Mouse (Mus musculus): ENCODE measurements around the gene Paqr7.
A peak's percentile ranks its signal among the peaks of the same experiment; 100 is the strongest.

The Paqr7 gene

DNA sequence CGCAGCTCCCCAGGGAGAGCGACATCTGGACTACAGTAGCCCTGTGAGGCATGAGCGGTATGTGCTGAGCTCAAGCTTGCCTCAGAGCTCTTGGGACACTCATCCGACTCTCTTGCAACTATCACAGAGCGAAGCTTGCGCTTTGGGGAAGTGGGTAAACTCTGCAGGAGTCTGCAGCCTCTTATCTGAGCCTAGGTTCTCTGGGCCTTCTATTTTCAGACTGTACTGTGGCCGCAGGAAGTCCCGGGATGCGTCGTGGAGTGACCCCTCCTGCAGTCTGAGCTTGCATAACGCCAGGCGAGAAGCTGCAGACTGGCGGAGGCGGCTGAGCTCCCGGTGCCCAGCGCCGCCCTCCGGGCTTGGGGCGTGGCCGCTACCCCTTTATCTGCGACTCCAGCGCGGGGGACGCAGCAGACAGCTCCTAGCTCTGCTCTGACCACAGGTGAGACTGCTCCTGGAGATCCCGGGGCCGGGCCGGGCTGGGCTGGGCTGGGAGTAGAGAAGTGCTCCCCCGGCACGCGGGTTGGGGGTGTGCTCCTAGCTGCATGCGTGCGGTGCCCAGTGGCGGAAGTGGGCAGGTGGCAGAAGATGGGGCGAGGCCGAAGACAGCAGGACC, at the start of gene Paqr7:
Paqr7 (plus strand) TSS at position 103 of the 616 bp plus-strand sequence.
- peak; percentile 87 for DNase-seq

DNA sequence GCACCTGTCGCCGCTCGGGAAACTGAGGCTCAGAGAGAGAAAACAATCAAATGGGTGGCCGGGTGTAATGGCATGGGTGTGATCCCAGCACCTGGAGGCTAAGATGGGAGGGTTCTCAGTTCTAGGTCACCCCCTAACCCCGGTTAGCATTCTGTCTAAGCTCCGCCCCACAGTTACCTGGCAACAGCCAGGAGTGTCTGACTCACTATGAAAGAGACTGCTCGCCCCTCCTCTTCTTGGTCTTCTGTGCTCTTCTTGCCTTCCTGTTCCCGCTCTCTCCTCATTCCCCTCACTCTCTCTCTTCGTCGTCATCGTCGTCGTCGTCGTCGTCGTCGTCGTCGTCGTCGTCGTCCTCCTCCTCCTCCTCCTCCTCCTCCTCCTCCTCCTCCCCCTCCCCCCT, 48.5 kb upstream of the Paqr7 start:
- peak; percentile 36 for DNase-seq

DNA sequence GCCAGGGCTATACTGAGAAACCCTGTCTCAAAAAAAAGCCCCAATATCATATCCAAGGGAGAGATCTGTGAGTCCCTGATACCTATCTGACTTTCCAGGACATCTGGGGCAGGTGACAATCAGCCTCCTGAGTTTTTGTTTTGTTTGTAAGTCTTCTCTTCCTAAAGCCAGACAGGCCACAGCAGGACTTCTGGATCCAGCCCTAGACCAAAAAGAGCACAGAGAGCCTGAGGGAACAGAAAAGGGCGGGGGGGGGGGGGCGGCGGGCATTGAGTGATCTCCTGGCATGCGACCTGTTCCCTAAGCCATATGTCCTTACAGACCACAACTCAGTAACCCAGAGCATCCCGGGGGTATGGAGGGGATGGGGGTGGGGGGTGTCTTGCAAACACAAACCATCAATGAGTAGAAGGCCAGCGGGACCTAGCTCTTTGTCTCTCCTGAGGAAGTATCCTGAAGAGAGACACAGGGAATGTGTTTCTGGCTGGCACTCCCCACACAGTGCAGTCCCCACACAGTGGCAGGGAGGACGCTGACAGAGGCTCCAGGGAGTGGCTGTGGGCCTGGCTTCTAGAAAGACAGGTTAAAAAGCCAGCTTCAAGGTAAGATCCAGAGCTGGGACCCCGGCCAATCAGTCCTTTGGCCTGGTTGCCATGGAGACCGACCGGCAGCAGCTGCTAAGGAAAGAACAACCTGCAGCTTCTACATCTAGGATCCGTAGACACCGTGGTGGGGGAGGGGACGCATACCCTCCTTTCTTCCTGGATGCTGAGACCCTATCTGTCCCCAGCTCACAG, 46.7 kb upstream of the Paqr7 start:
- no peak for DNase-seq

DNA sequence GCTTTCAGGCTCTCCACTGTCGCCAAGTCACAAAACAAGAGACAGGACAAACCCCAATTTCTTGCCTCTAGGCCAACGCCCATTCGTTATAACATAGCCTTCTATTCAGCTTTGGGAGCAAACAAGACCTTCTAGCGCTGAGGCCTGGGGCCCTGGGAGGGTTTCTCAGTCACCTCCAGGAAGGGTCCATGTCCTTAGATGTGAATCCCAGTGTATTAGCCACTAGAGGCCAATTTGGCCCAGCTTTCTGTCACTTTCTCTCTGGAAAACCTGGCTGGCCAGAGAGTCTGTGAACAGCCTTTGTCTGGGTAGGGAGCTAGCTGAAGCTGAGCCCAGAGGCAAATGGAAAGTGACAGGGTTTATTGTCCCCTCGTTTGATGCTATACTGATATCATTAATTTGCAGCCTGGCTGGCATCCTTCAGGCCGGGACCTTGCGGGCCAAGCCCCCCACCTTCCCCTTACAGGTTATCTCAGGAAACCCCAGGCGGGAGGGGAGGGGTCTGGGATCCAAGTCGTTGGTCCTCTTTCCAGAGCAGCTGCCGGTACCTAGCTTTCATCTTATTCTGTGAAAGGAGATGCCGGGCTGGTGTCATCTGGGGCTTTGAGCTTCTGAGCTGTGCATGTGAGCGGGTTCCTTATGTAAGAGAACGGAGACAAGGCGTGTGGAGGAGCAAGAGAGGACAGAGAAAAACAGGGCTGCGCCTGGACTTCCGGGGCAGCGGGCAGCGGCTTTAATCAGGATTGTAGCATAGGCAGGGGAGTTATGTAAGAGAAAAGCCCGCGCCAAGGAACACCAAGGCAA, 45.9 kb upstream of the Paqr7 start:
- DNase-seq = peak; percentile 36

DNA sequence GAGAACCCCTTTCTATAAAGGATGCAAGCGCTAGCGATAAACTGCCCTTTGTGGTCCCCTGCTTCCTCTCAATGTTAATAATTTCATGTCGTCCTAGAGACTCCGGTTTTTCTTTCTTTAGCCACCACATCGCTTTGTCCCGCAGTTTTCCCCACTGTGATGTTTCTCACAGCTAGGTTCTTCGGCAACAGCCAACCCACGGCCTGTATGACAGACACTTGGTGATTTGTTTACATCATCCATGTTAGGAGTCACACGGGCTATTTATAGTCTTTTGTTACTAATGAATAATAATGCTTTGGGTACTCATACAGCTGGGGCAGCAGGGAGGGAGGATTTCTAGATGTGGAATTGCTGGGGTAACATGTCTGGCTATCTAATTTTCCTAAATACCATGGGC, 45.0 kb upstream of the Paqr7 start:
- DNase-seq = no peak

DNA sequence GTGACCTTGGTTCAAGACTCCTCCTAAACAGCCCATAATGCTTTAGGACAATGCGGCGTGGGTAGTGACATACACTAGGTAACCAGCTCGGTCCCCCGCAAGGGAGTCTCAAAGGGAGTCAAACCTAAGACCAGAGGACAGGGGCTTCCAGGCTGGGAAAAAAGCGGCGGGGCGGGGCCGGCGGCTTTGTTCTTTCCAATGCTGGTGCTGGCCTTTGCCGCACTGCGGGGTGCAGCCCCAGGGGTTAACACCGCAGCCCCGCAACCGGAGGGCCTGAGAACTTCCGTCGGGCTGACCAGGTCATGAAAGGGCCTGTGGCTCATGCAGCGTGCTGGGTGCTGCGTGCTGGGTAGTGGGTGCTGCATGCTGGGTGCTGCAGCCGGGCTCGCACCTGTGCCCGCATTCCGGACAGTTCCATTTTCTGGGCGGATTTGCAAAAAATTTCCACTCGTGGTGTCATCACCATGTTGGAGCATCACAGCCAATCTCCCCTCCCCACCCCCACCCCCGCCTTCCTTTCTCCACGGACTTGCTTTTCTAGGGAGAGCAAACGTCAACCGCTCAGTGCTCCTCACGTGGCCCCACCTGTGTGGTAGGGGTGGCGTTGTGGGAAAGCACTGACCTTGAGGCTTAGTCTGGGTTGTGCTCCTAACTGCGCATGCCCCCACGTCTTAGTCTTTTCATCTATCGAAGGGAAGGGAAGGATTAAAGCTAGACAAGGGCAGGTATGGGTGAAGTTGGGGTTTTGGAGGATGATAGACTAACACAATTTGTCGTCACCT, 42.7 kb upstream of the Paqr7 start:
- no peak for DNase-seq

DNA sequence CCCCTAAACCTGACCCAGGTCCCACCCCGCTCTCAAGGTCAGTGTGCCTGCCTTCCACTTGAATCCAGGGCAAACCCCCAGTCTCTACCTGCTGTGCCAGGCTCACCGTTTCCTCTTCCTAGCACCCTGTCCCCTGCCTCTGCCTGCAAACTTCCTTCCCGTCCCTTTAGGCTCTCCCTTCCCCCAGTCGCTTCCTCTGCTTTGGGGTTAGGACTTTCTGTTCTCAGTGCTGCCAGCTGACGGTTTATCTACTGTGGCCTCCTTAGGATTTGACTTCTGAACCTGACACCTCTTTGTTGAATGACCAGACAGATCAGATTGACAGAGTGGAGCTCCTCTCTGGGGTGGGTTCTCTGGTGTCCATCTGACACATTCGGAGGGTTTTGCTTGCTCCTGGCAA, 41.2 kb upstream of the Paqr7 start:
- peak; percentile 63 for DNase-seq

DNA sequence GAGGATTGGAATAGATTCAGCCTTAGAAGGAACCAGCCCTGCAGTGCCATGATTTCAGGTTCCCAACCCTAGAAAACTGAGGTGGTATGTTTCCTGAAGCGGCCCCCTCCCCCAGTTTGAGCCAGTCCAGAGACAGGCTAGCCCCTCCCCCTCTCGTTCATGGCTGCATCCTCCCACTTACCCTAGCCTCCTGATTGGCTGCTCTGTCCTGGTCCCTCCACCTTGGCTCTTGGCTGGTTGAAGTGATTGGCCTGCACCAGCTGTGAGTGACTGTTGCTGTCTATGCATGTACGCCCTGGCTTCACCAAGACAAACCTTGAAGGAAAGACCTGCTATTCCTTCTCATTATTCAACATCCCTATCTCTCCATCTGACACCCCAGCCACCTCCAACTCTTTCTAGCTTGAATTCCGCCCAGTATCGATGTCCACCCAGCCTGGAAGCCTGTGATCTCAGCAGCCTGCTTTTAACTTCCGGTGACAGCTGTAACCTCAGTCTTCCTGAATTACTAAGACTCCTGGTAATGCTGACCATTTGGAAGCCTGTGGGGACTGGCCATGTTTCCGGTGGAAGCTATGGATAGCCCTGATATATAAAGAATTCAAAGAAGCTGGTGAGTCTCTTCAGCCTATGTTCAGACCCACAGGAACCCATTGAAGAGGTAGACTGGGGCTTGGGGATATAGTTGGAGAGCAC, 39.2 kb upstream of the Paqr7 start:
- no peak for DNase-seq

DNA sequence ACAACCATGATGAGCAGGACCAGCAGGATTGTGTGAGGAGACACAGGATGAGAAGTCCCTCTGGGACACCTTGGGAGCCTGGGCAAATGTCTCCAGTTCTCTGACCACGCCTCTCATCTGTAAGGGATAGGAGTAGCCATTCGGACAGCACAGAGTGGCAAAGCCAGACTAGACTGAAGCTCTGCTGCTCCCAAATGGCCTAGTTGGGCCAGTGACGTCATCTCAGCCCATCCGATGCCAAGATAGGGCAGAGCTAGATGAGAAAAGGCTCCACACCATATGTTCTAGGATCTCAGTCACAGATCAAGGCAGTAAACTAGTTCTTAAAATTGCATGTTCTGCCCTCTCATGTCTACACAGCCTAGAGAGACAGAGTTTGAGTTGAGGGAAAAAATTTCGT, 37.6 kb upstream of the Paqr7 start:
- DNase-seq = no peak

DNA sequence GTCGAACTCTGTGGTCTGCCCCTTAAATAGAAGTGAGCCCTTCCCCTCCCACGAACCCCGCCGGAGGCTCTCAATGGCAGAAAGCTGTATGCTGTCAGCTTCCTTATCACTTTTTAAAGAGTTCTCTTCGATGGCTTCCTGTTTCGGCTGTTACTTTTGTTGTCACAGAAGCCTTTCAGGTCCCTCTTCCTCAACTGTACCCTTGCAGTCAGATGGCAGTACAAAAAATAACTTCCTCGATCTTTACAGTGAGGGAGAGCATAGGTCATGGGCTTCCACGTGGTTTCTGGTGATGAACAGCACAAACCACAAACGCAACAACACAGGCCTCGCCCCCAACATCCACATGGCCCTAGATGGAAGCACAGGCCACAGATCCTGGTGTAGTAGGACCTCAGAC, 36.2 kb upstream of the Paqr7 start:
- DNase-seq = no peak

DNA sequence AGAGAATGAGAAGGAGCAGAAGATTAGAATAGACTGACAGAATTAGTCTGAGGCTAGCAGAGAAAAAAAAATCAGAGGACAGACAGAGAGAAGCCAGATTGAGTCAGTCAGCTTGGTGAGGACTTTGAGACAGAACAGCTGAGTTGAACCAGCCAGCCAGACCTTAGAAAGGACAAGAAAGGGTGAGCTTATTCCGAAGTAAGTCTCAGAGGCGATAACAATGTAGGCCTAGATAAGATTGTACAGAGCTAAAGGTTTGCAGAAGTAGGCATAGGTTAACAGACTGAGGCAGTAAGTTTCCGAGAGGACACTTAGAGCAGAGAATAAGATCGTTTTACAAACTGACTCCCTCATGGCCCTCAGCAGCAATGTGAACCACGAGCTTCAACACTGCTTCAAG, 35.2 kb upstream of the Paqr7 start:
- no peak for DNase-seq

DNA sequence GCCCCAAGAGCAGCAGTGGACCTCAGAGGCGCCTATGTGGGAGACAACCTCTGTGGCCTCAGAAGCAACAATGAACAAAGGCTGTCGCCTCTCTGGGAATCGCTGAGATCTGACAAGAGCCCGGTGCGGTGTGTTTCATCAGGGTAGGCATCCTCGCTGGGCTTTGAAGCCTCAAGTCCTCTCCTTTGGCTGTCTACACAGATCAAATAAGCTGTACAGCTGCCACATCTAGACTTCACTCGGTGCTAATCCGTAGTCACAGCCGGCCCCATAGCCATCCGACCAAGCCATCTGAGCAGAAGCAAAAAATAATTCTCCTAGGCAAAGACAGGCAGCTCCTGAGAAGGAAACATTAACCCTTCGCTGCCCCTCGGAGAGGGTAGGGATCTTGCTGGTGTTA, 30.7 kb upstream of the Paqr7 start:
- no peak for DNase-seq

DNA sequence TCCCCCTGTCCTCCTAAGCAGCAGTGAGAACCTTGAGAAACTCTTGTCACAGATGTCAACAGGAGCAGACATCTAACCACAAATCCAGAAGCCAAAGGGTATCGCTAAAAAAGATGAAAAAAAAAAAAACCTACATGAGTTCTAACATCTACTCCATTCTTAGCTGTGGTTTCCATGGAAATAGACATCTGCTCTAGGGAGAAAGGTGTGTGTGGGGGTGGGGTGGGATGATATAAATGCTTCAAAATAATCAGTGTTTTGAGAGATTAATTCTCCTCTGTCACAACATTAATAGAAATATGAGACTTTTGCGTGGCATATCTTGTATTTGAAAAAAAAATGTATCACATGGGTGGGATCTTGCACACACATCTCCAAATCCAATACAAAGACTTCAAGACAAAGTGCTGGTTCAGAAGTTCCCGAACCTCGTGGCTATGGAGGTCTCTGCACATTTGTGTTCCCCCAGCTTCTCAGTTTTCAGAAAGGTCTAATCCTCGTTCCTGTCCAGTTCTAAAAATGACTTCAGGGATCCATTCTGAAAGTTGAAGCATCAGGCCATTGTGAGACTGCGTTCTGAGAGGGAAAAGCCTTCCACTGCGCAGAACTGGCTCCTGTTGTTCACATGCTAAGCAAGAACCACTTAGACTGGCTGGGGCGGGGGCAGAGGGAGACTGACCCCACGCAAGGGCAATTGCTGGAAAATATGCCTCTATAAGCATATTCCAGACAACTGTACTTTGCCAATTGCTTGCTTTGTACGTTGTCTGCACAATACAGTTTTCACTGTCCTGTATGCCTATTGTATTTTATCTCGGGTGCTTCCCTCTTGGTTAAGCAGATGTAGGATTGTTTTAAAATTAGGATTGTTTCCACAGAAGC, 29.9 kb upstream of the Paqr7 start:
- DNase-seq = no peak

DNA sequence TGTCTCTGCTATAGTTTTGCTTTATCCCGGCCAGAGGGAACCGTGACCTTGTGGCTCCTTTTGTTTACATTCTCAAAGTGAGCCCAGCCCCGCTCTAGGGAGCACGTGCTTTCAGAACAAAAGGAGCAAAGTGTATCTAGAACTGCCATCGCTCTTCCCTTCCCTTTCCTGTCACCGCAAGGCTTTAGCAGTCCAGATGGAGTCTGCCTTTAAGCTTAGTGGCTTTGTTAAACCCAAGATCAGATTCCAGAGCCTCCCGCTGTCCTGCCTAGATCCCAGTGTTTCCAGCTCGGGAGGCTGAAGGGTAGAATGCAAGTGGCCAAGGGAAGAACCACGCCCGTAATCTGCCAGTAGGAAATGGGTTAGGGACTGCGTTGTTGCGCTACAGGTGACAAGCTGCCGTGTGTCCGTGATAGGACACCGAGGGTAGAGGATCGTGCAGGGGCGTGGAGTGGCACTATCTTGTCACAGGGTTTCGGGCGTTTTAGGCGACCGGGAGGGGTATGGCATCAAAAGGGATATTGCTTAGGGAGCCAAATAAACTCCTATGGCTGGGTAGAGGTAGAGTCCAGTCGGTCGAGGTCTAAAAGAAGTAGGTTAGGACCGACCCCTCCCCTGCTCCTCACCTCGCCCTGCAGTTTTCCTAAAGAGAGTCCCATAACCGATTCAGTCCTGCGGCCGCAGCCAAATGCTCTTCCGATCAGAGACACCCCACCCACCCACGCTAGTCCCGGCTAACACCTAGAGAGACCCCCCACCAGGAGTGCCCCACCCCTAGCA, 28.9 kb upstream of the Paqr7 start:
- DNase-seq = peak; percentile 75

DNA sequence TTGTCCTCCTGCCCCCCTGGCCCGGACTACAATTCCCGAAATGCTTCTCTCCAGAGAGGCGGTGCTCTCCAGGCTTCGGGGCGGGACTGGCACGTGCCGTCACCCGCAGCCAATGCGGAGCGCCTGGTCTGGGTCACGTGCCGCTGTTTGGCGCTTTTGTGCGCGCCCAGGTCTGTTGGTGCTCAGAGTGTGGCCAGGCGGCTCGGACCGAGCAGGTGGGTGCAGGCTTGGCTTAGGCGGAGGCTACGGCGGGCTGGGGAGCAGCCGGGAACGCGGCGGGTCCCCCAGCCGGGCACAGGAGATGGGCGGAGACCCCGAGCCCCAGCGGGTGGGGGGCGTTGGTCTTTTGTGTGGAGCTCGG, 28.3 kb upstream of the Paqr7 start, which contains the start of gene Stmn1:
Stmn1 (plus strand) TSS at position 106 of the 361 bp plus-strand sequence.
- DNase-seq = peak; percentile 97

DNA sequence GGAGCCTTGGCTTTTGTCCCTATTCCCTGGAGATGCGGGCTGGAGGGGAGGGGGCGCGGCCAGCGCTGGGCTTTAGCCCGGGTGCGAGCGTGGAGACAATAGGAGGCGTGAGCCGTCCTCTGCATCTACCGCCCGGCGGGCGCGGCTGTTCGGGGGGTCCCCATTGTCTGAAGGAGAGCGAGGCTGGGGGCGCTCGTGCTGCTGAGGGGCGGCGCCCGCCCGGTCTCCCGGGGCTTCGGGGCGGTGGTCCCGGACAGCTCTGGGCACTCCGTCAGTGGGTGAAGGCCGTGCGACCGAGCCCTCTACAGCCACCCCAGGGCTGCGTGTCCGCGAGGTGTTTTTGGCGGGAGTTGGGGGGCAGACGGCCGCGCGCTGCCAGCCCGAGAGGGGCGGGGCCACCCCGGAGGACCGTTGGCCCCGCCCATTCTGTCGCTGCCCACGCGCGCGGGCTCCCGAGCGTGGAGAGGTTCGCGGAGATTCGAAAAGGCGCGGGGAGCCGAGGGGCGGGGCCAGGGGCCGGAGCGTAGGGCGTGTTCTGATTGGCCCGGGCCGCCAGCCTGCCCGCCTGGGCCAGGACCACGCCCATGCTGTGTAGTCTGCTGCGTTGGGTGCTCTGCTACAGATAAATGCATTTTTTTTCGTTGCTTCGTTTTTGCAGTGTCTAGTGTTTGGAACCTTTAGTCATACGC, 27.8 kb upstream of the Paqr7 start:
- DNase-seq = peak; percentile 97

DNA sequence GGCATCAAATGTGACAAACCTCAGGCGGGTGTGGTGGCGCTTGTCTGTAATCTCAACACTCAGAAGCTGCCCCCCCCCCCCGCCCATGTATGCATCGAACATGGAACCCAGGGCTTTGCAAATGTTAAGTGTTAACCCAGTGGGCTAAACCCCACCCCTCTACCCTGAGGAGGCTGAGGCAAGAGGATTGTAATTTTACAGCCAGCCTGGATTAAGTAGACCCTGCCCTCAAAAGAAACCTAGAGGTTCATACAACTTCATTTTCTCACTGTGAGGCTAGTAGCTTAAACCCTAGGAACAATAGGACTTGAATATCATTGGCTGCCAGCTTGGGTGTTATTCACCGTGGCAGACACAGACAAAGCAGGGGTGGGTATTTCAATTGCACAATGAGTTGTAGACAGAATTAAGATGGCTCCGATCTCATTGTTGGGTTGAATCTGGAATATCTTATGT, 27.1 kb upstream of the Paqr7 start:
- no peak for DNase-seq

DNA sequence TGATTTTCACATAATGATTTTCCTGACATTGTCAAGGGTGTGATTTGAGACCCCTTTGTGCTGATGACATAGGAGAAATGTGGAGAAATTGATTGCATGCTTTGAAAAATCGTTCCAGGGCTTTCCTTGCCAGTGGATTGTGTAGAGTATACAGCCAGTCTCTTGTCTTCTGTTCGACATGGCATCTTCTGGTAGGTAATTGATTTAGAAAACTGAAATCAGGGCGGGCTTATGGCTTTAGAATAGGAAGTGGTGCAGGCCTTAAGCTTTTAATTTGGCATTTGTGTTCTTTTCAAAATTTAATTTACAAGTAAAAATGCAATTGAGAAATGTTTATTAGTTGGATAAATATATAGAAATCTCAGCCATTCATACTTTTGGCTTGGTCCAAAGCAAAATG, 26.5 kb upstream of the Paqr7 start:
- no peak for DNase-seq

DNA sequence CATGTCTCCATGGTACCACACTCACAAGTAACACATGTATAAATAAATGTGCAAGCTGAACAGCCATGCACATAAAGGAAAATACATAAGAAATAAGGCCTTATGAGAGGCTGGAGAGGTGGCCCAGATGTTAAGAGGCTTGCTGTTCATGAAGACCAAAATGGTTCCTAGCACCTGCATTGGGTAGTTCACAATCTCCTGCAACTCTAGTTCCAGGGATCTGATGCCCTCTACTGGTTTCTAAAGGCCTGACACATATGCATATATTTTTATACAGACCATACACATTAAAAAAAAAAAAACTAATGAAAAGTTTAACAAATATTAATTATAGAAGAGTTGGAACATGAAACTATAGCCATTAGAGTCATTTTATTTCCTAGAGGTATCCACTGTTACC, 25.0 kb upstream of the Paqr7 start:
- DNase-seq = no peak

DNA sequence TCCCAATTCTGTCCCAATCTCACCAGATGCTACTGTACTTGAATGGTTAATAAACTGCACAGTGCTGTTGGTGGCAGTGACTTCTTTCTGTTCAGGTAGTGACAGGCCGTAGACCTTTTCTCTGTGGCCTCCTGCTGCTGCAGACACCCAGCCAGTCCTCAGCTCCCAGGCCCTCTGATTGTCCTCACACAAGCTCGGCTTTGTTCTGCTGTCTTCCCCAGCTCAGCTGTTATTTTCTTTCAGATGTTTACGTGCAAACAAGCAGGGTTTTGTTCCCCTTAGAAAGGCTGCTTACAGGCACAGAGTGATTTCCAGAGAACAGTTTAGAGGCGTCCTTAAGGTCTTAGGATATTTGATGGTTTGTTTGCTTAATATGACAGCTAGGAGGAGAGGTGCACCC, 22.7 kb upstream of the Paqr7 start:
- DNase-seq = no peak

Measured in lung, postnatal 10 days (tissue).